8 mouse cellular contexts compared by ENCODE assay signal in the genomic region with DNA sequence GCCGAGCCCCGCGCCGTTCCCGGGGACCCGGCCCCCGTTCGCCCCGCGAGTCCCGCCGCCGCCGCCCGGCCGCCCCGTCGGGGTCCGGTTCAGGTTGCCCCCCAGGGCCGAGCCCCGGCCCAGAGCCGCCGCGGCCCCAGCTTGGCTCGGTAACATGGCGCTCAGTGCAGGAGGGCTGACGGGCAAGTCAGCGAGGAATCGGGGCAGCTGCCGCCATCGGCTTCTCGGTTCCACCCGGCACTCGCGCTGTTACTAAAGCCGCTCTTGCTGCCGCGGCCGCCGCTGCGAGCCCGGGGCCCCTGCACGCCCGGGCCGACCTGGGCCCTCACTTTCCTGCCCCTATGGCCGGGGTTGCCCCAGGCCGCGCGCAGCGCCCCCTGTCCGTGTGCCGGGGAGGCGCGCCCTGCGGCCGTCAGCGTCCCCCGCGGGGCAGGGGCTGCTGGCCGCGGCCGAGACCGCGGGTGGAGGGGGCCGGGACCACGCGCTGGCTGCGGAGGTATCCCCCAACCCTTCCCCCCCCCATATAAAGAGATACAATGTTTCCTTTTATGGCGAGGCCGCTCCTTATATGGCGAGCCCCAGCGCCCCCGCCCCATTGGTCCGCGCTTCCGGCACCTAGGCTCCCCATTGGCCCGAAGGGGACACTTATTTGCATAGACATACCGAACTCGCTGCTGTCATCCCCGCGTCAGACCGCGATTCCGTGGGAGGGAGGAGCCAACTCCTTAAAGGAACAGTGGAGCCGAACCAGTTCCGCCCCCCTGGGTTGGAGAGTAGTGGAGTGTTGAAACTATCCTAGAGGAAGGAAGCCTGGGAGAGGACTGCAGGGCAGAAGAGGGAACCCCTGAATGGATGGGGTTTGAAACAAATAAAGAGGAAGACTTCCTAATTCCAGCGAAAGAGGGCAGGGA. TPM values are rescaled to one million over a fixed set of nuclear protein-coding genes. Genes with fewer than 3 reads are reported as not detected.
A peak's percentile ranks its signal among the peaks of the same experiment; 100 is the strongest.
DNase-seq lines count a peak whose midpoint lies in the region; ATAC-seq lines count a peak whose summit lies in the region.

A gene (minus strand): TSS at position 503 of the 911 bp plus-strand sequence.

- ATAC-seq in hindbrain, embryonic 14.5 days (ENCODE audit: low FRiP score) = peak; percentile 95

- peak within 1 kb of the TSS; percentile 74 for H3K4me2 ChIP-seq in hindbrain, embryonic 14.5 days (replicated peaks)

- H3K36me3 ChIP-seq in hindbrain, embryonic 14.5 days (replicated peaks; ENCODE audit: control insufficient read depth, insufficient read depth) = peaks cover 17% of the 10 kb centered on the region

- H3K4me1 ChIP-seq in hindbrain, embryonic 14.5 days (replicated peaks; ENCODE audit: control insufficient read depth, insufficient read depth, low read length) = peaks cover 29% of the 10 kb centered on the region

- H3K4me3 ChIP-seq in hindbrain, embryonic 14.5 days (replicated peaks; ENCODE audit: low read length) = peak within 1 kb of the TSS; percentile 99

- WGBS in hindbrain, embryonic 14.5 days = under 1% methylated on average over 78 of the region's 87 CpGs

- peak; percentile 99 for DNase-seq in R1 (ENCODE audit: low read depth, low spot score)
- DNase-seq in cerebellum, postnatal 25 days = peak; percentile 94 to 96
- DNase-seq in frontal cortex, postnatal 25 days (ENCODE audit: low spot score in 2 of 2) = peak; percentile 94 to 95
- DNase-seq in hindbrain, embryonic 14.5 days (ENCODE audit: low spot score) = peak; percentile 98
- DNase-seq in layer of hippocampus, postnatal 36 days = peak; percentile 97
- DNase-seq in lung, postnatal 36 days = peak; percentile 99
- peak; percentile 99 for DNase-seq in retina, postnatal 1 day
- DNase-seq in urinary bladder, adult 18-20 months (ENCODE audit: low spot score in 2 of 2) = peak; percentile 87 to 98

- H3K9me3 ChIP-seq in hindbrain, embryonic 14.5 days (ENCODE audit: control insufficient read depth, low read length) = no peaks in the 10 kb centered on the region

- H3K9ac ChIP-seq in hindbrain, embryonic 14.5 days = peak within 1 kb of the TSS; percentile 99

- no peaks in the 10 kb centered on the region for H3K27me3 ChIP-seq in hindbrain, embryonic 14.5 days (ENCODE audit: control insufficient read depth, insufficient read depth, low read length)

- peak within 1 kb of the TSS; percentile 93 for H3K27ac ChIP-seq in hindbrain, embryonic 14.5 days

RNA-seq across cellular contexts. Expression of the gene that starts here (rescaled TPM):
- 5.2 and 6.5 TPM in 2 replicates for polyA plus RNA-seq in hindbrain, embryonic 14.5 days (2014; fragmentation: Nextera tagmentation; extraction: Ambion mirVana)
- 10 to 100 TPM; 82.3 to 83.6 TPM for total RNA-seq in layer of hippocampus, postnatal 36 days (2021)

Comparison
In these comparisons a context has a peak if more than half of its experiments do, and no peak if none do; other contexts are left out.
1. Peak in every context shown above with its lines: DNase-seq, ATAC-seq, H3K4me3 ChIP-seq and H3K27ac ChIP-seq.